Mouse (Mus musculus) limb, embryonic 14.5 days (tissue): ENCODE data around the gene Tmem72. TPM values are rescaled to one million over a fixed set of nuclear protein-coding genes. Genes with fewer than 3 reads are reported as not detected.

ENCODE experiments used
- ATAC-seq: fragments of 200-750 bp; cut with Nextera tagmentation; 2 replicates; pipeline ENCODE4 v1.8.0; 2017; ENCODE audit warnings: low read depth, moderate number of reproducible peaks, moderate TSS enrichment; ENCODE audit not compliant: low FRiP score
- DNase-seq: peaks from one replicate; pipeline ENCODE4 v3.0.0-alpha.2; 2015; ENCODE audit warnings: low spot score
- H3K27ac ChIP-seq: fragments of 300-500 bp; sonication (generic); replicated peaks from 2 replicates; pipeline ENCODE4 v1.5.1; 2014; ENCODE audit warnings: low read depth, mild to moderate bottlenecking, low read length, moderate library complexity, mixed read lengths
- H3K27me3 ChIP-seq: fragments of 300-500 bp; sonication (generic); 2 replicates; pipeline ENCODE4 v1.6.1; 2014; ENCODE audit warnings: low read length, mixed read lengths; ENCODE audit not compliant: control insufficient read depth, insufficient read depth
- H3K36me3 ChIP-seq: fragments of 300-500 bp; sonication (generic); 2 replicates; pipeline ENCODE4 v1.6.1; 2014; ENCODE audit warnings: mild to moderate bottlenecking, low read length, moderate library complexity, mixed read lengths; ENCODE audit not compliant: control insufficient read depth, insufficient read depth
- H3K4me1 ChIP-seq: fragments of 300-500 bp; sonication (generic); 2 replicates; pipeline ENCODE4 v1.6.1; 2014; ENCODE audit warnings: antibody characterized with exemption, low read length, mixed read lengths; ENCODE audit not compliant: control insufficient read depth, insufficient read depth
- H3K4me2 ChIP-seq: fragments of 300-500 bp; sonication (generic); replicated peaks from 2 replicates; pipeline ENCODE4 v1.6.1; 2014; ENCODE audit warnings: low read depth, mild to moderate bottlenecking, low read length, moderate library complexity; ENCODE audit not compliant: severe bottlenecking
- H3K4me3 ChIP-seq: fragments of 300-500 bp; sonication (generic); replicated peaks from 2 replicates; pipeline ENCODE4 v1.5.1; 2014; ENCODE audit warnings: low read length
- H3K9ac ChIP-seq: fragments of 300-500 bp; sonication (generic); 2 replicates; pipeline ENCODE4 v1.6.1; 2014; ENCODE audit warnings: mild to moderate bottlenecking, low read depth, low read length, moderate library complexity; ENCODE audit not compliant: severe bottlenecking
- H3K9me3 ChIP-seq: fragments of 300-500 bp; sonication (generic); 2 replicates; pipeline ENCODE4 v1.6.1; 2016; ENCODE audit warnings: low read length; ENCODE audit not compliant: control insufficient read depth
- POLR2A ChIP-seq: fragments of 200-500 bp; IDR thresholded peaks from 2 replicates; pipeline ENCODE4 v1.8.0; 2012; ENCODE audit warnings: inconsistent platforms, mild to moderate bottlenecking, moderate library complexity, borderline replicate concordance; ENCODE audit not compliant: insufficient read depth, insufficient read length; ENCODE audit errors: extremely low read depth
- WGBS: fragments of 180-500 bp; shearing (Covaris S2); extraction: QIAGEN DNeasy Blood & Tissue Kit; methylation state at CpG from one replicate; pipeline ENCODE4 v1.1.7; 2014; 5-methylcytosine and 5-hydroxymethylcytosine counted together
- polyA plus RNA-seq, 2 experiments: library from polyadenylated mRNA; depleted of rRNA in 1 of 2; stranded (reverse) in 1 of 2; unstranded in 1 of 2; fragments of >200 nt; fragmentation: Nextera tagmentation in 1 of 2; extraction: Ambion mirVana in 1 of 2; gene quantifications; 2 replicates each; pipeline versions ENCODE4 v1.2.1 to v1.2.3; 2012 to 2014

Tmem72 gene
- polyA plus RNA-seq, 2 experiments = 0.03 to 0.08 TPM

DNA sequence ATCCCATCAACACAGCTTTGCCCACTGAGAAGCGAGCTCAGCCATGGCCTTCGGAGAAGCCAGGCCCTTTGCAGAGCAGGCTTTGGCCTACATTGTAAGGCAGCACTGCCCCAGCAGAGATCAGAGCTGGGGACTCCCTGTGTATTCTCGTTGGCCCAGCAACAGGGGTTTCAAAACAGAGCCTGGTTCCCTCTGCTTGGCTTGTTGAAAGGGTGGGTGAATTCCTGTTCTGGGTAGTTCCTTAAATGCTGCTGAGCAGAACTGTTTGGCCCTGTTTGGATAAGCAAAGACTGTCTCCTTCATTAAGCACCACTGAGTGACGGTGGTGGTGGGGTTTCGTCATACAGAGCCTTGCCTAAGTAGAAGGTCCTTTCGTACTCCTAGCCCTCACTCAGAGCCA, 52.7 kb downstream of the Tmem72 start:
- Histone ChIP-seq H3K4me3 (no peak overlapping the region), H3K4me2 (no peak overlapping the region), H3K9ac (no peak overlapping the region), H3K4me1 (no peaks in the 10 kb centered on the region), H3K9me3 (no peaks in the 10 kb centered on the region), H3K36me3 (no peaks in the 10 kb centered on the region), H3K27ac (no peak overlapping the region), H3K27me3 (no peaks in the 10 kb centered on the region)
- ATAC-seq (no peak), DNase-seq (no peak)
- WGBS = 83% methylated on average over 6 of the region's 6 CpGs
- TF ChIP-seq POLR2A = no peak

DNA sequence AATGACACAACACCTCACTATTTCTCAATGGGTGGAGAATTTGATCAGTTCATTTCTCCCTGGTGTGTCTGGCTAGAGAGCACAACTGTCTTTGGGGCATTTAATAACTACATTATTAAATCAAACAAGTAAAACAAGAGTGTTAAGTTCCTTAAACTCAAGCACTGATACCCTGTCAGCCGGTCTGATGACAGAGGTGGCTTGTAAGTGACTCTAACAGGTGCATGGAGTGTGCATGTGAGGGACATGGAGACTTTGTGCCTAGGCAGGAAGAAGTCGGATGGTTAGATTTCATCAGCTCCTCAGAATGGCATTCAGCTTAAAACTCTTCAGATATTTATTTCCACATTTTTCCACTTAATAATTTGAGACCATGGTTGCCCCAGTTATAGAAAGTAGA, 53.3 kb downstream of the Tmem72 start:
- Histone ChIP-seq H3K27me3 (no peaks in the 10 kb centered on the region), H3K4me2 (no peak overlapping the region), H3K27ac (no peak overlapping the region), H3K9ac (no peak overlapping the region), H3K36me3 (no peaks in the 10 kb centered on the region), H3K9me3 (no peaks in the 10 kb centered on the region), H3K4me1 (no peaks in the 10 kb centered on the region), H3K4me3 (no peak overlapping the region)
- no peak for ATAC-seq
- 77% methylated on average over 2 of the region's 2 CpGs for WGBS
- TF ChIP-seq POLR2A = no peak
- no peak for DNase-seq

DNA sequence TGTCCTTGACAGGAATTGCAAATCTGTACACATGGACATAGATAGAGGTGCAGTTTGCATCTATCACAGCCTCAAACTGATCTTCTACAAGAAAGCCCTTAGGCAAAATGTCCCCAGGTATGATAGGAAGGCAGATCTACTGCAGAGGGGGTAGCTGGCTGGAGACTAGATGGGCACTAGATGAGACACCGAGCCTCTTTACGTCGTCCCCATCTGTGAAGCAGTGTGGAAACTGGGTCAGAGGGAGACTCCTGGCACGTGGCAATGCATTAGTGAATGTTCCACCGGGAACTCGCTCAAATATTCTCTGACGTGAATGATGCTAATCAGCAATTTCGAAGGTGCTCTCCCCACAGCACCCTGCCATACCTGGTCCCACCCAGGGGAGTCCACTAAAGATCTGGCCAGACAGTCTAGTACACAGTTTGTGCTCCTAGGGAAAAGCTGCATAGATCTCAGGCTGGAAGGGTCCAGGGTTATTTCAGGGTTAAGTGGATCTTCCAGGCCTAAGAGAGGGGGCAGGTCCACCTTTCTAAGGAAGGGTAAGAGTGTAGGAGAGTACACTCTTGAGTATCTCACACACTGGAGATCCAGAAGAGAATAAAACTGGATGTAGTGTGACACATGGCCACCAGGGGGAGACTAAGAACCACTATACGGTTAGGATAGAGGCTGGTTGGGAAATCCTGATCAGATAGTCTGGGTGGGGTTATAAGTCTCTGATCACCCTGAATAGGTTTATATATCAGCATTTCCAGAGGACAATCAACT, 62.8 kb downstream of the Tmem72 start:
- DNase-seq (peak; percentile 89), ATAC-seq (peak; percentile 66)
- H3K4me1 ChIP-seq = 0 out of 2 replicates have a peak, but pooled peaks cover 6% of the 10 kb centered on the region
- no peaks in the 10 kb centered on the region for H3K36me3 ChIP-seq
- H3K4me3 ChIP-seq = no peak overlapping the region
- H3K9ac ChIP-seq = no peak overlapping the region
- no peaks in the 10 kb centered on the region for H3K9me3 ChIP-seq
- 62% methylated on average over 9 of the region's 9 CpGs for WGBS
- no peak overlapping the region for H3K27ac ChIP-seq
- no peak for TF ChIP-seq POLR2A
- H3K4me2 ChIP-seq = no peak overlapping the region
- no peaks in the 10 kb centered on the region for H3K27me3 ChIP-seq

DNA sequence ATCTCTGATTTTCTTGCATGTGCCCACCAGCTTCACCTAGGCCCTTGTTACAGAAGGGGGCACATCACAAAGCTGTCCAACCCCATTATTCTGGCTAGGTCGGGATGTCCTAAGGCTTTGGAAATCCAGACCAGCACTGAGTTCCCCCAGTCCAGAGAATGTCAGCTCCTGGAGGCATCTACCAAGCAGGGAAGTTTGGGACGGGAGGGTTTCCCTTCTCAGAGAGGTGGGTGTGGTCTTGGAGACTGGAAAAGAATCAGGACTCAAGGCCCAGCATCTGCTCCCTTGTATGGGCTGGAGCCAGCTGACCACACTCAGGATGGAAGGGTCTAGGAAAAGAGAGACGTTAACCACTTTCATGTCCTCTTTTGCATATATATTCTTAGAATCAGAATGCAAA, 63.5 kb downstream of the Tmem72 start:
- H3K27me3 ChIP-seq = no peaks in the 10 kb centered on the region
- no peak overlapping the region for H3K9ac ChIP-seq
- H3K4me2 ChIP-seq = no peak overlapping the region
- 75% methylated on average over 3 of the region's 3 CpGs for WGBS
- no peak for TF ChIP-seq POLR2A
- ATAC-seq (no peak), DNase-seq (no peak)
- no peaks in the 10 kb centered on the region for H3K36me3 ChIP-seq
- no peaks in the 10 kb centered on the region for H3K9me3 ChIP-seq
- no peak overlapping the region for H3K4me3 ChIP-seq
- H3K4me1 ChIP-seq = 0 out of 2 replicates have a peak, but pooled peaks cover 6% of the 10 kb centered on the region
- no peak overlapping the region for H3K27ac ChIP-seq

DNA sequence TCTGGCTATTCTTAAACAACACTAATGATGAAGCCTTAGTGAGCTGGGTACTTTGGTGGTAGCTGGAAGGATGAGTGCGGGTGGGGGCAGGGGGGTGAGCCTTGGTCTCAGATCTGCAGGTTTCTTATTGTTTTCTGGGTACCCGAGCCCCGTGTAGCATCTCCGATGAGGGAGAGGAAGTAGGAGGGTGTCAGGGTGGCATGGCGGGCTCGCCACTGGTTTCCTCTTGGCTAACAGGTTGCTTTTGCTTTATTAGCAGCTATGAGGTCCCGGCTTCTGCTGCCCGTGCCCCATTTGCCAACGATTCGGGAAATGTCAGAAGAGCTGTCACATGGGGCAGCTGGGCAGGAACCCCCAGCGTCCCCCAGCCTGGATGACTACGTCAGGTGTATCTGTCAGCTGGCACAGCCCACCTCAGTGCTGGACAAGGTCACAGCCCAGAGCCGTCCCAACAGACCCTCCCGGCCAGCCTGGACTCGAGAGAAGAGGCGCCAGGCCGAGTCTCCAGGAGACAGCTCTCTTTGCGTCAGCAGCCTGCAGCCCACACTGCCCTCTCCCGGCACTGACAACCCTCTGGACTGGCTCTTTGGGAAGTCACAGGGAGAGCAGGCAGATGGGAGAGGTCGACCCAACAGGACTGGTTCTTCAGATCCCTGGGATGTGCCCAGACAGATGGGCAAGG, 65.1 kb downstream of the Tmem72 start:
- no peak overlapping the region for H3K4me2 ChIP-seq
- 0 out of 2 replicates have a peak overlapping the region, but pooled peaks have one; percentile 4 for H3K4me3 ChIP-seq
- H3K27me3 ChIP-seq = no peaks in the 10 kb centered on the region
- H3K27ac ChIP-seq = no peak overlapping the region
- no peak for TF ChIP-seq POLR2A
- 0 out of 2 replicates have a peak, but pooled peaks cover 6% of the 10 kb centered on the region for H3K4me1 ChIP-seq
- DNase-seq = no peak
- no peaks in the 10 kb centered on the region for H3K9me3 ChIP-seq
- 77% methylated on average over 20 of the region's 20 CpGs for WGBS
- no peak for ATAC-seq
- H3K36me3 ChIP-seq = no peaks in the 10 kb centered on the region
- H3K9ac ChIP-seq = no peak overlapping the region
